Mouse (Mus musculus) mammary gland, adult 2 months (tissue): Measurements from ENCODE around the gene Slc22a2. TPM values are rescaled to one million over a fixed set of nuclear protein-coding genes. Genes with fewer than 3 reads are reported as not detected.

Experiments
- polyA plus RNA-seq: library from polyadenylated mRNA; depleted of rRNA; stranded (reverse); fragments of >200 nt; gene quantifications from 2 replicates; pipeline ENCODE4 v1.2.3, GENCODE M21; 2012; ENCODE audit warnings: low replicate concordance; rRNA removed

Gene Slc22a2
- 0.32 and 0.79 TPM in 2 replicates for polyA plus RNA-seq

GRCm38 (mm10) chr17:12583991-12584390 lies at the start of gene Slc22a2:
Slc22a2 (plus strand) TSS chr17:12584132.

GRCm38 (mm10) chr17:12675646-12676045 lies 91.7 kb downstream of the Slc22a2 start, which contains the start of gene Slc22a1:
Slc22a1 (minus strand) TSS chr17:12675829.

Other genes starting within 250 kb of the Slc22a2 start
- gene Plg, start 205.5 kb upstream of the Slc22a2 start, polyA plus RNA-seq = 2.6 TPM in 1 of 2 replicates, not detected in the other
- gene Slc22a3, start 76.4 kb upstream of the Slc22a2 start, polyA plus RNA-seq = 20.7 and 23.0 TPM in 2 replicates
- gene Slc22a1, start 91.7 kb downstream of the Slc22a2 start, polyA plus RNA-seq = 1.3 TPM in 1 of 2 replicates, not detected in the other
- gene Igf2r, start 185.5 kb downstream of the Slc22a2 start, polyA plus RNA-seq = 24.6 and 25.9 TPM in 2 replicates